Mouse (Mus musculus): ENCODE measurements around the gene Scnm1. TPM values are rescaled to one million over a fixed set of nuclear protein-coding genes. Genes with fewer than 3 reads are reported as not detected.
"Not testable (repeated sequence)": the region's sequence is repeated elsewhere in the genome, so short reads cannot be mapped to it uniquely, and the experiment has no call there.

Scnm1 gene
- polyA plus RNA-seq, 1 experiment from 2014 or later, result 90.0 TPM

- 94% methylated on average over 9 of the region's 9 CpGs for WGBS
- Histone ChIP-seq H3K27me3 (replicated peaks) (no peaks in the 10 kb centered on the region), H3K4me2 (no peak overlapping the region), H3K4me1 (peaks cover 4% of the 10 kb centered on the region), H3K4me3 (no peak overlapping the region), H3K9me3 (no peaks in the 10 kb centered on the region), H3K9ac (no peak overlapping the region), H3K36me3 (replicated peaks) (peaks cover 5% of the 10 kb centered on the region; the same call in 1 of the 2 replicates), H3K27ac (no peak overlapping the region)
- ATAC-seq (replicated peaks), result no peak
These were observed 7.7 kb upstream of the Scnm1 start for GRCm38 (mm10) chr3:95141474-95141873.

- Histone ChIP-seq H3K27me3 (replicated peaks) (no peaks in the 10 kb centered on the region), H3K9ac (no peak overlapping the region), H3K4me2 (no peak overlapping the region), H3K4me3 (no peak overlapping the region), H3K9me3 (no peaks in the 10 kb centered on the region), H3K36me3 (replicated peaks) (peaks cover 5% of the 10 kb centered on the region; the same call in 1 of the 2 replicates), H3K4me1 (peaks cover 11% of the 10 kb centered on the region), H3K27ac (no peak overlapping the region)
- WGBS, result 94% methylated on average over 6 of the region's 6 CpGs
- no peak for ATAC-seq (replicated peaks)
These were observed 7.0 kb upstream of the Scnm1 start for GRCm38 (mm10) chr3:95140795-95141194.

GRCm38 (mm10) chr3:95140289-95140595 is 6.4 kb upstream of the Scnm1 start:
- H3K36me3 ChIP-seq (replicated peaks), result peaks cover 5% of the 10 kb centered on the region; the same call in 1 of the 2 replicates
- H3K9ac ChIP-seq, result no peak overlapping the region

GRCm38 (mm10) chr3:95139586-95140288 is 5.9 kb upstream of the Scnm1 start:
- Histone ChIP-seq H3K36me3 (replicated peaks) (peaks cover 5% of the 10 kb centered on the region; the same call in 1 of the 2 replicates), H3K4me1 (peaks cover 22% of the 10 kb centered on the region), H3K27me3 (replicated peaks) (no peaks in the 10 kb centered on the region), H3K4me3 (no peak overlapping the region), H3K4me2 (no peak overlapping the region), H3K9me3 (no peaks in the 10 kb centered on the region), H3K9ac (no peak overlapping the region), H3K27ac (no peak overlapping the region)
- no peak for ATAC-seq (replicated peaks)
- WGBS, result 74% methylated on average over 25 of the region's 25 CpGs

More at GRCm38 (mm10) chr3:95140289-95140595, 6.4 kb upstream of the Scnm1 start:
- no peak overlapping the region for H3K27ac ChIP-seq
- ATAC-seq (replicated peaks), result no peak
- 62% methylated on average over 18 of the region's 18 CpGs for WGBS
- H3K4me2 ChIP-seq, result no peak overlapping the region
- H3K4me3 ChIP-seq, result no peak overlapping the region
- H3K27me3 ChIP-seq (replicated peaks), result no peaks in the 10 kb centered on the region
- no peaks in the 10 kb centered on the region for H3K9me3 ChIP-seq
- H3K4me1 ChIP-seq, result peaks cover 17% of the 10 kb centered on the region

- H3K4me2 ChIP-seq, result no peak overlapping the region
- WGBS, result 93% methylated on average over 3 of the region's 3 CpGs
- no peak overlapping the region for H3K9ac ChIP-seq
- H3K27ac ChIP-seq, result no peak overlapping the region
- H3K4me1 ChIP-seq, result peaks cover 28% of the 10 kb centered on the region
- peaks cover 5% of the 10 kb centered on the region; the same call in 1 of the 2 replicates for H3K36me3 ChIP-seq (replicated peaks)
- no peak overlapping the region for H3K4me3 ChIP-seq
- no peaks in the 10 kb centered on the region for H3K27me3 ChIP-seq (replicated peaks)
- no peak for ATAC-seq (replicated peaks)
- no peaks in the 10 kb centered on the region for H3K9me3 ChIP-seq
These were observed 2.5 kb upstream of the Scnm1 start for GRCm38 (mm10) chr3:95136336-95136735.

DNA sequence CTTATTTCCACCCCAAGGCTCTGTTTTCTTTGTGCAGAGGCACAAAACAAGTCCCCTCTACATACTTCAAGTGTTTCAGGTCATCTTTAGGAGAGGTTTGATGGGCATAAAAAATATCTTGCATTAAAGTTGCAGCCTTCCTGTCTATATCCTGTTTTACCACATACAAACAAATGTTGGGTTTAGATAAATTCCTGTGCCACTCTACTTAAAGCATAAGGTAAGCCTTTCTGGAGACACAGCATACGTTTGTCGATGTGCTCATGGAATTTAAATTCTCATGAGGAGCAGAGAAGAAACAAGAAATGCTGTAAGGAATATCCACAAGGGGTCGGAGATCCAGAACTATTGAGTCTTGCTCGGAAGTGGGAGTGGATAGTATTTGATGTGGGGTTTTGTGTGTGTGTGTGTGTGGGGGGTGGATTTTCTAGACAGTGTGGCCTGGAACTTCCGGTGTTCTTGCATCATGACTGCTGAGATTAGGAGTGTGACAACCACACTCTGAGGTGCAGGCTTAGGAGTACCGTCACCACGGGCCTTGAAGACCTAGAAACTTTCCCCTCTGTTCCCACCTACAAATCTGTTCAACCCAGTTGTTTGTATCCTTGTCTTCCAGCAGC is 1.7 kb upstream of the Scnm1 start:
- ATAC-seq (replicated peaks), result no peak
- H3K27me3 ChIP-seq (replicated peaks), result no peaks in the 10 kb centered on the region
- 90% methylated on average over 7 of the region's 7 CpGs for WGBS
- no peak overlapping the region for H3K27ac ChIP-seq
- peak overlapping the region; percentile 57 for H3K4me2 ChIP-seq
- peaks cover 5% of the 10 kb centered on the region; the same call in 1 of the 2 replicates for H3K36me3 ChIP-seq (replicated peaks)
- no peaks in the 10 kb centered on the region for H3K9me3 ChIP-seq
- no peak overlapping the region for H3K9ac ChIP-seq
- peak overlapping the region; percentile 34 for H3K4me3 ChIP-seq
- peaks cover 28% of the 10 kb centered on the region for H3K4me1 ChIP-seq

DNA sequence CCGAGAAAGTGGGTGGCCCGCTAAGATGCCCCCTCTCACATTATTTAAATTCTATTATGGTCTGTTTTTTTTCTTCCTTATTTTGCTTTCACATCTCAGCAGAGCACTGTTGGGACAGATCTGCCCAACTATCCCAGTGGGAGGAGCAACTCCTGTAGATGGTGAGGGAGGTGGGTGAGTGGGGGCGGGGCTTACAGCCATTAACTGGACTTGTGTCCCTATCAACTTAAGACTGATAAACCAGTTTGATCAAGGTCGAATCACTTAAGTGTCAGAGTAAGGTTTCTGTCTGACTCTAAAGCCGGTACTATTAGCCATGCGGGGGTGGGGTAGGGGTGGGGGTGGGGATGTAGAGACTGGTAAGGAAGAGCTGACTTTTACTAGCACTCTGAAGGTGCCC is 1.2 kb upstream of the Scnm1 start:
- Histone ChIP-seq H3K27me3 (replicated peaks) (no peaks in the 10 kb centered on the region), H3K4me2 (peak overlapping the region; percentile 57), H3K4me1 (peaks cover 28% of the 10 kb centered on the region), H3K4me3 (peak overlapping the region; percentile 34), H3K9ac (peak overlapping the region; percentile 32), H3K9me3 (no peaks in the 10 kb centered on the region), H3K36me3 (replicated peaks) (0 out of 2 replicates have a peak, but pooled peaks cover 2% of the 10 kb centered on the region), H3K27ac (no peak overlapping the region)
- 31% methylated on average over 6 of the region's 6 CpGs for WGBS
- no peak for ATAC-seq (replicated peaks)

GRCm38 (mm10) chr3:95134133-95134532 is 322 bp upstream of the Scnm1 start:
- H3K27ac ChIP-seq; H3K36me3 ChIP-seq (replicated peaks); H3K27me3 ChIP-seq (replicated peaks); H3K4me2 ChIP-seq; H3K9ac ChIP-seq; H3K9me3 ChIP-seq: not testable (repeated sequence)
- WGBS, result no CpG with 5 or more reads among the region's 12 CpGs
- Histone ChIP-seq H3K4me1 (peaks cover 28% of the 10 kb centered on the region), H3K4me3 (peak overlapping the region; percentile 69)
- peak; percentile 76 for ATAC-seq (replicated peaks)

DNA sequence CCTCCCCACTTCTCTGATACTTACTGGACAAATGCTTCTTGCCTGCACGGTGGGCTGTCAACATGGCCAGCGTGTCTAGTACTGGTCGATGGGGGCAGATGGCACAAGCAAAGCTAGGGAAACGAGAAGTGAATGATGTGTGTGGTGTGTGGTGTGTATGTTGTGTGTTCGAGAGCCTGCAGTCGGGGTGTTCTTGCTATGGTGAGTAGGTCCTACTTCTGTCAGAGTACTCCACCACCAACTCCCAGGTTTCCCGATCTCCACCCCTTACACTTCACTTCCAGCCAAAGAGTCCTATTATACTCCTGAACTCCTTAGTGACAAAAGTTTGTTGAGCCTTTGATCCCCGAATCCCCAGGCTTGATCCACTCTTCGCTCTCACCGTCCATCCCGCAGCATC is 635 bp downstream of the Scnm1 start:
- Histone ChIP-seq H3K9ac (peak overlapping the region; percentile 63), H3K9me3 (no peaks in the 10 kb centered on the region), H3K27ac (peak overlapping the region; percentile 83), H3K4me2 (peak overlapping the region; percentile 87), H3K4me3 (peak overlapping the region; percentile 69), H3K4me1 (peaks cover 28% of the 10 kb centered on the region), H3K27me3 (replicated peaks) (no peaks in the 10 kb centered on the region), H3K36me3 (replicated peaks) (peaks cover 4% of the 10 kb centered on the region; the same call in 1 of the 2 replicates)
- 56% methylated on average over 11 of the region's 11 CpGs for WGBS
- ATAC-seq (replicated peaks), result peak; percentile 24

DNA sequence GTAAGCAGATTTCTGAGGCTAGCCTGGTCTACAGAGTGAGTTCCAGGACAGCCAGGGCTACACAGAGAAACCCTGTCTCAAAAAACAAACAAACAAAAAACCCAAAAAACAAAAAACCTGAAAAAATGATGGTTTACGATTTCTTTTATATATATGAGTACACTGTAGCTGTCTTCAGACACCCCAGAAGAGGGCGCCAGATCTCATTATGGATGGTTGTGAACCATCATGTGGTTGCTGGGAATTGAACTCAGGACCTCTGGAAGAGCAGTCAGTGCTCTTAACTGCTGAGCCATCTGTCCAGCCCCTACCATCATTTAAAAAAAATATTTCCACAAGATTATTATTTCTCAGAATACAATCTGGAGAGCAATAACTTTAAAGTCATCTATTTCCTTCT is 1.4 kb downstream of the Scnm1 start:
- H3K9ac ChIP-seq; H3K27ac ChIP-seq; ATAC-seq (replicated peaks); H3K9me3 ChIP-seq; H3K27me3 ChIP-seq (replicated peaks); H3K36me3 ChIP-seq (replicated peaks); H3K4me2 ChIP-seq: not testable (repeated sequence)
- Histone ChIP-seq H3K4me3 (peak overlapping the region; percentile 69; the same call in 1 of the 2 replicates), H3K4me1 (peaks cover 28% of the 10 kb centered on the region)
- 90% methylated on average over 2 of the region's 2 CpGs for whole genome bisulfite sequencing

GRCm38 (mm10) chr3:95130081-95130480 is 3.7 kb downstream of the Scnm1 start:
- Histone ChIP-seq H3K9ac (no peak overlapping the region), H3K4me3 (no peak overlapping the region), H3K27me3 (replicated peaks) (no peaks in the 10 kb centered on the region), H3K27ac (no peak overlapping the region), H3K4me2 (no peak overlapping the region), H3K9me3 (no peaks in the 10 kb centered on the region), H3K36me3 (replicated peaks) (peaks cover 4% of the 10 kb centered on the region; the same call in 1 of the 2 replicates), H3K4me1 (peaks cover 10% of the 10 kb centered on the region)
- 95% methylated on average over 5 of the region's 5 CpGs for WGBS
- no peak for ATAC-seq (replicated peaks)

GRCm38 (mm10) chr3:95129226-95129651 is 4.6 kb downstream of the Scnm1 start:
- Histone ChIP-seq H3K9me3 (no peaks in the 10 kb centered on the region), H3K4me3 (no peak overlapping the region), H3K36me3 (replicated peaks) (peaks cover 4% of the 10 kb centered on the region; the same call in 1 of the 2 replicates), H3K4me2 (no peak overlapping the region), H3K4me1 (peaks cover 7% of the 10 kb centered on the region), H3K9ac (no peak overlapping the region), H3K27me3 (replicated peaks) (no peaks in the 10 kb centered on the region), H3K27ac (no peak overlapping the region)
- WGBS, result 51% methylated on average over 6 of the region's 6 CpGs
- ATAC-seq (replicated peaks), result no peak

- H3K9me3 ChIP-seq, result no peaks in the 10 kb centered on the region
- H3K4me2 ChIP-seq, result no peak overlapping the region
- WGBS, result 28% methylated on average over 5 of the region's 5 CpGs
- ATAC-seq (replicated peaks), result no peak
- H3K36me3 ChIP-seq (replicated peaks), result peaks cover 29% of the 10 kb centered on the region
- no peak overlapping the region for H3K4me3 ChIP-seq
- no peak overlapping the region for H3K27ac ChIP-seq
- H3K4me1 ChIP-seq, result no peaks in the 10 kb centered on the region
- no peak overlapping the region for H3K9ac ChIP-seq
- no peaks in the 10 kb centered on the region for H3K27me3 ChIP-seq (replicated peaks)
These were observed 8.8 kb downstream of the Scnm1 start for GRCm38 (mm10) chr3:95124972-95125371.
